Mouse (Mus musculus): ENCODE results near the gene Sike1. TPM values are rescaled to one million over a fixed set of nuclear protein-coding genes. Genes with fewer than 3 reads are reported as not detected.

Gene Sike1
- polyA plus RNA-seq, 2 experiments: 43.2 to 65.3 TPM

DNA sequence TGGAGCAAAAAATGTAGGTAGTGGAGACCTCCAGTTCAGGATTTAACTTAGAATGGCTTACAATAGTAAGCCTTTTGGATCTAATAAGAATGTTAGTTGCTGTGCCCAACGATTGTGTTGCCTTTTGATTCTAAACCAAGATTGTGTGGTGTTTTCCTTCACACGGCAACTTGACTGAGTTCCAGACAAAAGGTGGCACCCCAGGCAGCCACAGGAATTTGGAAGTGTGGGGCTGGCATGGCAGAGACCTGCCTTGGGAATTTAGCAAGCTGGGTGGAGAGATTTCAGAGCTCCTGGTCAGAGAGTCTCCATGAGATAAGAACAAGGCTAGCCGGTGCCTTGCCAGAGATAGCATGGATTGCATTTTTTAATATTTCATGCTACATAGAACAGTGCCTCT lies 39.9 kb upstream of the Sike1 start:
- Histone ChIP-seq H3K9ac (ENCODE audit: low read depth, low read length, severe bottlenecking) (no peak overlapping the region), H3K4me3 (replicated peaks; ENCODE audit: low read length) (no peak overlapping the region), H3K4me1 (ENCODE audit: control insufficient read depth, insufficient read depth, low read length) (no peaks in the 10 kb centered on the region), H3K27me3 (ENCODE audit: control insufficient read depth, insufficient read depth, low read length) (no peaks in the 10 kb centered on the region), H3K4me2 (replicated peaks; ENCODE audit: low read depth, low read length, severe bottlenecking) (no peak overlapping the region), H3K27ac (replicated peaks; ENCODE audit: low read depth, low read length) (no peak overlapping the region), H3K9me3 (ENCODE audit: control insufficient read depth, low read length) (no peaks in the 10 kb centered on the region), H3K36me3 (ENCODE audit: control insufficient read depth, insufficient read depth, low read length) (no peaks in the 10 kb centered on the region)
- DNase-seq (ENCODE audit: low spot score): no peak
- ATAC-seq (ENCODE audit: low FRiP score, low read depth): no peak
- no peak for TF ChIP-seq POLR2A (IDR thresholded peaks at IDR 0.05; ENCODE audit: borderline replicate concordance, extremely low read depth, insufficient read depth, insufficient read length)
- WGBS: 75% methylated on average over 3 of the region's 3 CpGs

DNA sequence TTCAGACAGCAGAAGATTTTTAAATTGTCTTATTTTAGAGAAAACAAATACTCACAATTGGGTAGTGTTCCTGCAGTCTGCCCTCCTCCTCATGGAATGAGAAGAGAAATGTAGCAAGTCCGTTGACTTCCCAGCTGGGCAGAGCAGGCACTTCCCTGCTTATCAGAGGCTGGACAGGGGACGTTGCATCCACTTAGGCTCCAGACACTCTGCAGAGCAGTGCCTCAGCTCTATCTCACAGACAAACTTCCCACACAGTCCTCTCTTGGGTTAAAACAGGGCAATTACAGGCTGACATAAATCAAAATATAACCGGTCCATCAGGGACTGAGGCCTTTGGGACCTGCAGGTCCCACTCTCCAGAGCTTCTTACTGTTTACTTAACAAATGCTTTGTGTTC lies 31.5 kb upstream of the Sike1 start, which contains the start of gene Nr1h5:
TSS of gene Nr1h5 (minus strand) at position 101 of the 400 bp plus-strand sequence.
- Histone ChIP-seq H3K4me3 (replicated peaks; ENCODE audit: low read length) (no peak within 1 kb of the TSS), H3K9me3 (ENCODE audit: control insufficient read depth, low read length) (no peaks in the 10 kb centered on the region), H3K27me3 (ENCODE audit: control insufficient read depth, insufficient read depth, low read length) (no peaks in the 10 kb centered on the region), H3K4me2 (replicated peaks; ENCODE audit: low read depth, low read length, severe bottlenecking) (no peak within 1 kb of the TSS), H3K4me1 (ENCODE audit: control insufficient read depth, insufficient read depth, low read length) (no peaks in the 10 kb centered on the region), H3K9ac (ENCODE audit: low read depth, low read length, severe bottlenecking) (no peak within 1 kb of the TSS), H3K27ac (replicated peaks; ENCODE audit: low read depth, low read length) (no peak within 1 kb of the TSS), H3K36me3 (ENCODE audit: control insufficient read depth, insufficient read depth, low read length) (no peaks in the 10 kb centered on the region)
- 28% methylated on average over 3 of the region's 3 CpGs for WGBS
- DNase-seq (ENCODE audit: low spot score): no peak
- ATAC-seq (ENCODE audit: low FRiP score, low read depth): no peak
- no peak for TF ChIP-seq POLR2A (IDR thresholded peaks at IDR 0.05; ENCODE audit: borderline replicate concordance, extremely low read depth, insufficient read depth, insufficient read length)

DNA sequence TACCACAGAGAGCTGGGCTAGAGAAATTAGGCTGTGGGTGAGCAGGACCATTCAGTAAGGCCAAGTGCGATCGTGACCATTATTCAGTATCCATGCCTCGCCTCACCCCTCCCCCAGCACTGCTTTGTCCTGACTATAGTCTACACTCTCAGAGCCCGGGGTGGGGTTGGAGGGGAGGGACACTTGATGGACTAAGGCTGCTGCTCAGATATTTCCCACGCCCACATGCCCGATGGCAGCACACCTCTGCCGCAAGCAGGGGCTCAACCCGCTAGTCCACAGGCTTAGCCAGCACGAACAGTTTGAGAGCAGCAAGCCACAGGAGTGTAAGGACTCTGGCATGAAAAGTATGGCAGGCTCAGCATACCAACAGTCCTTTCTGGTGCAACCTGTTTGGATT lies 25.4 kb upstream of the Sike1 start:
- Histone ChIP-seq H3K9ac (ENCODE audit: low read depth, low read length, severe bottlenecking) (no peak overlapping the region), H3K4me3 (replicated peaks; ENCODE audit: low read length) (no peak overlapping the region), H3K4me1 (ENCODE audit: control insufficient read depth, insufficient read depth, low read length) (no peaks in the 10 kb centered on the region), H3K27ac (replicated peaks; ENCODE audit: low read depth, low read length) (no peak overlapping the region), H3K36me3 (ENCODE audit: control insufficient read depth, insufficient read depth, low read length) (no peaks in the 10 kb centered on the region), H3K4me2 (replicated peaks; ENCODE audit: low read depth, low read length, severe bottlenecking) (no peak overlapping the region), H3K9me3 (ENCODE audit: control insufficient read depth, low read length) (no peaks in the 10 kb centered on the region), H3K27me3 (ENCODE audit: control insufficient read depth, insufficient read depth, low read length) (no peaks in the 10 kb centered on the region)
- WGBS: 85% methylated on average over 9 of the region's 9 CpGs
- DNase-seq (ENCODE audit: low spot score) (no peak), ATAC-seq (ENCODE audit: low FRiP score, low read depth) (no peak)
- TF ChIP-seq POLR2A (IDR thresholded peaks at IDR 0.05; ENCODE audit: borderline replicate concordance, extremely low read depth, insufficient read depth, insufficient read length): no peak

DNA sequence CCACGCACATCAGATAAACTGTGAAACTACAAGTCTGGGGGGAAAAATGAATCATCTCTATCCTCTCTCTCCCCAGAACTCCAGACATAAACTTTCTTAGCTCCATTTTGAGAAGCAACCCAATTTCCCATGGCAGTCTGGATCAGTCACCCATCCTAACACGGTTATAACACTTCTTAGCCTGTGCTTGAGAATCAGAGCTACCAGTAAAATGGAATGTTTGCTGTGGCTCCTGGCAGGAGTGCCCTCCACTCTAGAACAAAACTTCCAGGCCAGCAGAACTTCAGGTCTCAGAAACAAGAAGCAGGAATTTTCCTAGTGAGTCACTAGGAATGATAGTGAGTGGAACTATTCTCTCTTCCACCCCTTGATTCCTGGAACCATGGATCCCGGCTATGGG lies 25.0 kb upstream of the Sike1 start:
- no peak for ATAC-seq (ENCODE audit: low FRiP score, low read depth)
- Histone ChIP-seq H3K27ac (replicated peaks; ENCODE audit: low read depth, low read length) (no peak overlapping the region), H3K4me2 (replicated peaks; ENCODE audit: low read depth, low read length, severe bottlenecking) (no peak overlapping the region)

DNA sequence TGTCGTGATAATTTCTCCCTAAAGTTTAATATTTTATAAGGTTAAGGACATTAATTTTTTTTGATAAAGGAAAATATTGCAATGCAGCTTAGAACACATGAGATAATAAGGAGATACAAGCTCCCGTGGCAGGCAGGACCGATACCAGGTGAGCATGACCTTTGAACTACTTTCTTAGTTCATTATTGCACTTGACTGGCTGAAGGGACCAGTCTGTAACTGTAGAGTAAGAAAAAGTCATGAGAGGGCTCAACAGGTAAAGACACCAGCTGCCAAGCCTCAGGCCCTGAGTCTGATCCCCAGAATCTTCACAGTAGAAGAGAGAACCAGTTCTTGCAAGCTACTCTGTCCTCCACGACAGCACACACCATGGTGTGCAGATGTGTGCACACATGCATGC lies 18.6 kb upstream of the Sike1 start:
- Histone ChIP-seq H3K9me3 (ENCODE audit: control insufficient read depth, low read length) (no peaks in the 10 kb centered on the region), H3K27me3 (ENCODE audit: control insufficient read depth, insufficient read depth, low read length) (no peaks in the 10 kb centered on the region), H3K9ac (ENCODE audit: low read depth, low read length, severe bottlenecking) (no peak overlapping the region), H3K4me1 (ENCODE audit: control insufficient read depth, insufficient read depth, low read length) (no peaks in the 10 kb centered on the region), H3K4me3 (replicated peaks; ENCODE audit: low read length) (no peak overlapping the region), H3K27ac (replicated peaks; ENCODE audit: low read depth, low read length) (no peak overlapping the region), H3K36me3 (ENCODE audit: control insufficient read depth, insufficient read depth, low read length) (no peaks in the 10 kb centered on the region), H3K4me2 (replicated peaks; ENCODE audit: low read depth, low read length, severe bottlenecking) (no peak overlapping the region)
- 83% methylated on average over 4 of the region's 4 CpGs for WGBS
- TF ChIP-seq POLR2A (IDR thresholded peaks at IDR 0.05; ENCODE audit: borderline replicate concordance, extremely low read depth, insufficient read depth, insufficient read length): no peak
- no peak for ATAC-seq (ENCODE audit: low FRiP score, low read depth)
- DNase-seq (ENCODE audit: low spot score): no peak

More for the DNA sequence above, 25.0 kb upstream of the Sike1 start:
- H3K36me3 ChIP-seq (ENCODE audit: control insufficient read depth, insufficient read depth, low read length): no peaks in the 10 kb centered on the region
- WGBS: 84% methylated on average over 3 of the region's 3 CpGs
- H3K4me3 ChIP-seq (replicated peaks; ENCODE audit: low read length): no peak overlapping the region
- H3K27me3 ChIP-seq (ENCODE audit: control insufficient read depth, insufficient read depth, low read length): no peaks in the 10 kb centered on the region
- H3K9me3 ChIP-seq (ENCODE audit: control insufficient read depth, low read length): no peaks in the 10 kb centered on the region
- no peak overlapping the region for H3K9ac ChIP-seq (ENCODE audit: low read depth, low read length, severe bottlenecking)
- no peaks in the 10 kb centered on the region for H3K4me1 ChIP-seq (ENCODE audit: control insufficient read depth, insufficient read depth, low read length)
- no peak for TF ChIP-seq POLR2A (IDR thresholded peaks at IDR 0.05; ENCODE audit: borderline replicate concordance, extremely low read depth, insufficient read depth, insufficient read length)
- DNase-seq (ENCODE audit: low spot score): no peak
